Mouse (Mus musculus) neutrophil, adult 5-6 weeks (primary cell): ENCODE data around the gene Cpm. TPM values are rescaled to one million over a fixed set of nuclear protein-coding genes. Genes with fewer than 3 reads are reported as not detected.

ENCODE experiments used
- ATAC-seq: fragments of 151-379, 151-347 bp; 2 replicates; pipeline ENCODE4 v1.8.0; 2017; ENCODE audit warnings: mild to moderate bottlenecking, moderate TSS enrichment; ENCODE audit not compliant: insufficient number of reproducible peaks, poor library complexity, low FRiP score, severe bottlenecking; ENCODE audit errors: extremely low read depth
- total RNA-seq: library from RNA; stranded (forward); fragments of 200-1000 nt; gene quantifications from 2 replicates; pipeline ENCODE4 v1.2.3, GENCODE M21; 2017

Cpm gene
- total RNA-seq, 1 experiment from 2014 or later = 40.6 TPM

- ATAC-seq = peak; percentile 55; the same call in 1 of the 2 replicates
Observed at GRCm38 (mm10) chr10:117676644-117677313, 47.5 kb downstream of the Cpm start.

- ATAC-seq = no peak
Observed at GRCm38 (mm10) chr10:117677494-117678236, 48.4 kb downstream of the Cpm start.

DNA sequence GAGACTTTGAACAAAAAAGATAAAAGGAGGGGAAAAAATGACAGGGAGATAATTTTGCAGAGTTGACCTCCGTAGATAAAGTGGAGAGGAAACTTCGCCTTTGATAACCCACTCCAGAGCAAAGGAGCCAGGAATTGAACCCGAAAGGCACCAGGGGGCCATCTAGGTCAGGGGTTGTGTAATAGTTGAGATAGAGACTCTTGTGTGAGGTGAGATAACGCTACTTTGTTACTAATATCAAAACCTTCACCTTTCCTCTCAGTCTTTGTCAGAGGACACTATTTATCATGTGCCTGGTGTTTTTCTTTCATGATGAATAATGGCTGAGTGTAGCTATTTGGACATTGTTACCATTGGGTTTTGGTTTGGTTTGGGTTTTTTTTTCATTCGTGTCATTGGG is 49.1 kb downstream of the Cpm start:
- no peak for ATAC-seq

- ATAC-seq = no peak
Observed at GRCm38 (mm10) chr10:117679029-117679686, 49.9 kb downstream of the Cpm start.

GRCm38 (mm10) chr10:117679963-117680473 is 50.7 kb downstream of the Cpm start:
- no peak for ATAC-seq

GRCm38 (mm10) chr10:117680868-117681513 is 51.7 kb downstream of the Cpm start:
- no peak for ATAC-seq

- no peak for ATAC-seq
Observed at GRCm38 (mm10) chr10:117681543-117681942, 52.2 kb downstream of the Cpm start.

DNA sequence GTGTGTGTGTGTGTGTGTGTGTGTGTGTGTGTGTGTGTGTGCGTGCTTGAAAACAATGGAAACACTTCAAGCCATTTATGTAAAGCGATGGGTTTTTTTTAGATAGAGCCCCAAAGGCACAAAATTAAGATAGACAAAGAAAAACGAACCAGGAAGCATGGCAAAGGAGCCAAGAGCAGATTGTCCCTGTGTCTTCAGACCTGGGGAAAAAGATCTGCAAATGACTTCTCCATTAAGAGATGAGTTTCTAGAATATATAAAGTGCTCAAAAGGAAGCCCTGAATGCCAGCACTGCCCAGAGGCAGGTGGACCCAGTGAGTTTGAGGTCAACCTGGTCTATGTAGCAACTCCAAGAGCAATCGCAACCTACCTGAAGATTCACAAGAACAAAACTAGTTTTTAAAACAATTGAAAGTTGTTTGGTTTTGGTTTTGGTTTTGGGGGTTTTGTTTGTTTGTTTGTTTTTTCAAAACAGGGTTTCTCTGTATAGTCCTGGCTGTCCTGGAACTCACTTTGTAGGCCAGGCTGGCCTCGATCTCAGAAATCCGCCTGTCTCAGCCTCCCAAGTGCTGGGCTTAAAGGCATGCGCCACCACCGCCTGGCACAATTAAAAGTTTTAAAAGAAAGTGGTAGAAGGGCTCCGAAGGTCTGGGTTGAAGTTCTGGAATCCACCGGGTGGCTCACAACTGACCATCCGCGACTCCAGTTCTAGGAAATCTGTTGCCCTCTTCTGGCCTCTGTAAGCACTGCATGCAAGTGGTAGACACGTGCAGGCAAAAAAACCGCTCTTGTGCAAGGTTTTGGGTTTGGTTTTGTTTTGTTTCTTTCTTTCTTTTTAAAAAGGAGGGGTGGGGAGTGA is 52.9 kb downstream of the Cpm start:
- peak; percentile 44; the same call in 1 of the 2 replicates for ATAC-seq

- no peak for ATAC-seq
Observed at GRCm38 (mm10) chr10:117682858-117683733, 53.8 kb downstream of the Cpm start.

DNA sequence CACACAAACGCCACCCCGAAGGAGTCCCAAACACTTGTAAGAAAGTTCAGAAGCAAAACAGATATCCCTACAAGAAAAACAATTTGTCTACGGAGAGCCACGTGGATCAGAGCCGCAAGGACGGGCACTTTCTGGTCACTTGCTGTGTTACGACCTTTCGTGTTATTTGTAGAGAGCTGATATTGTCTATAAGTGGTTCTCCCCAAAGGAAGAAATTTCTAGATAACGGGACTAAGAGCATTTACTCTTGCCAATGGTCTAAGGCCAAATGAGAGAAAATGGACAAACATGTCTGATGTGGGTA is 54.4 kb downstream of the Cpm start:
- ATAC-seq = no peak

GRCm38 (mm10) chr10:117684298-117685170 is 55.2 kb downstream of the Cpm start:
- ATAC-seq = no peak

DNA sequence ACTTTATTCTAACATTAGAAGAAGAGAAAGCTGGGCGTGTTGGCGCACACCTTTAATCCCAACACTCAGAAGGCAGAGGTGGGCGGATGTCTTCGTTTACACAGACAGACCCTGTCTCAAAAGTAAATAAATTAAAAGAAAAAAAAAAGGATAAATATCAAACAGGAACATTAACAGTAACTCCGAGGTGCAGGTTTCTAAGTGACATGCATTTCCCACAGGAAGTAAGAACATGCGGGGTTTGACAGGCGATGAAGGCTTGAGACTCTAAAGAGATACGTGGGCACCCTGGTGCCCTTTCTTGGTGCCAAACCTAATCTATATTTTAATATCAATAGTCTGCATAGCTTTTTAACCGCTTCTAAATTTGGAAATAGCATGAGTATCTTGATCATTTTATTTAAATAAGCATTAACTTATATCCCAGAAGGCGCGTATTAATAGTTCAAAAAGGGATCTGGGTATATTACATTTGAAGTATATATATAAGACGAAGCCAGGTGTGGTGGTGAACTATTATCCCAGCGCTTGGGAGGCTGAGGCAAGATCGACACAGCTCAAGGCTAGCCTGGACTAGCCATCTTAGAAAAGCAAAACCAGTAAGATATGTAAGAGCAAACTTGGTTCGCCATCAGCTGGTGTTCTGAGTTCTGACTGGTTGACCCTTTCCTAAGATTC is 56.0 kb downstream of the Cpm start:
- ATAC-seq = no peak

DNA sequence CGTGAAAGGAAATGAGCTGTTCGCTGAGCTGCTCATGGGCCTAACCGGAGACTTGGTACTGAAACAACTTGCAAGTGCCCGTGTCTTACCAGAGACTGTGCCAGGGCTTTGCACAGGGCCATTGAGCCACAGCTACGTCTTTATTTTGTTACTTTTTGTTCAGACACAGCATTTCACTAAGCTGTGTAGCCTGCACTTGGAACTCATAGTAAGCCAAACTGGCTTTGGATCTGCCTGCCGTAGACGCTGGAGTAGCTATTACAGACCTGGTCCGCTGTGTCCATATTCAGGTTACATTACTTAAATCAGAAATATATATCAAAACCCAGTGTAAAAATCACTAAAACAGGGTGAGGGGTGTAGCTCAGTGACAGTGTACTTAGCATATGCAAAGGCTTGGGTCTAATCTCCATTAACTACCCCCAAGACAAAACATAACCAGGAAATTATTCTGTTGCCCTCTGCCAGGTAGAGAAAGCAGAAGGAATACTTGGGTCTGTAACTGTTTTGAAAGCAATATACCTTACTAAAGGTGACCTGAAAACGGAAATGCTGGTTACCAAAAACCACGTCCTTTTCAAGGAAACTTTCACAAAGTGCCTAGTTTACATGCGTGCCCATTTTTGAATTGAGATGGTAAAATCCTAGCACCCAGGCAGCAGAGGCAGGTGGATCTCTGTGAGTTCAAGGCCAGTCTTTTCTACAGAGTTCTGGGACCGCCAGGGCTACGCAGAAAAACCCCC is 56.7 kb downstream of the Cpm start:
- no peak for ATAC-seq

- no peak for ATAC-seq
Observed at GRCm38 (mm10) chr10:117687018-117687417, 57.7 kb downstream of the Cpm start.

- ATAC-seq = no peak
Observed at GRCm38 (mm10) chr10:117687577-117687976, 58.3 kb downstream of the Cpm start.
